Mouse (Mus musculus) brain, embryonic 14.5 days (tissue): ENCODE data around the gene Gm5447. TPM values are rescaled to one million over a fixed set of nuclear protein-coding genes. Genes with fewer than 3 reads are reported as not detected.

Experiments used
- DNase-seq: peaks from one replicate; pipeline ENCODE4 v3.0.0-alpha.2; 2011; ENCODE audit warnings: low read depth
- CTCF ChIP-seq: fragments of 200-500 bp; IDR thresholded peaks from 2 replicates; pipeline ENCODE4 v1.5.1; 2012; ENCODE audit warnings: inconsistent platforms, mild to moderate bottlenecking, moderate library complexity, borderline replicate concordance; ENCODE audit not compliant: insufficient read depth, insufficient read length; ENCODE audit errors: extremely low read depth
- POLR2A ChIP-seq: fragments of 200-500 bp; IDR thresholded peaks from 2 replicates; pipeline ENCODE4 v1.6.1; 2012; ENCODE audit warnings: mild to moderate bottlenecking, inconsistent platforms, borderline replicate concordance; ENCODE audit not compliant: poor library complexity, insufficient read depth, insufficient read length, severe bottlenecking; ENCODE audit errors: extremely low read depth
- polyA plus RNA-seq: library from polyadenylated mRNA; depleted of rRNA; stranded (reverse); fragments of >200 nt; gene quantifications from 2 replicates; pipeline ENCODE4 v1.2.3, GENCODE M21; 2012; rRNA removed

The Gm5447 gene
- 0.06 and 0.07 TPM in 2 replicates for polyA plus RNA-seq

DNA sequence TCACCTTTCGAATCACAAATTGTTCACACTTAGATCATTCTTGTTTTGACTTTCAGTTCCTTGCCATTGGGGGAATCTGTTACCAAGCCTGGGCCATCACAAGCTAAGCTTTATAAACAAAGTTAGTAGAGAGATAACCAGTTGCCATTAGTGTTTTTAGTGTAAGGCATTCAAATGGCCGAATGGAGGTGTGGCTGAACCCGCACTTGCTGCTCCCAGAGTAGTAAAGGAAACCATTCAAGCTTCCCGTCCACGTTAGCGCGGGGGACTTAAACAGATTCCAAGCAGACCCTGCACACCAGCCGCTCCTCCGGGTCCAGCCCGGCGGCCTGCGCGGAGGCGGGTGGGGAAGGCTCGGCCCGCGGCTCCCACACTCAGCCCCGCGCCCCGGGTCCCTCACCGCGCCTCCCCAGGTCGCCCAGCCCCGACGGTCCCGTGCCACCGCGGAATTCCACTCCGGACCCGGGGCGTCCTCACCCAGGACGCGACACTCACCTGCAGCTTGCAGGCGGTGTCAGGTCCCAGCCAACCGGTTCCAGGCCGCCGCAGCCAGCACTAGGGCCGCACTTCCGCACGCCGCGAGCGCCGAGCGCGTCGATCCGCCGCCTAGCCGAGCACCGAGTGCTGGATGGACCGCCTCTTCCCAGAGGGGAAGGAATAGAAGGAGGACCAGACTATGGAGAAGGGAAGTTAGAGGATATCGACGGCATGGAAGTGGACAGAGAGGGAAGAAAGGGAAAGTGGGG is at the start of gene Gm5447, which contains the start of gene Exoc2:
Gene Gm5447 (plus strand): TSS at position 704 of the 746 bp plus-strand sequence.
Gene Exoc2 (minus strand): TSS at position 593 of the 746 bp plus-strand sequence.
- peak; percentile 74 for TF ChIP-seq POLR2A
- TF ChIP-seq CTCF = no peak
- DNase-seq = peak; percentile 96

DNA sequence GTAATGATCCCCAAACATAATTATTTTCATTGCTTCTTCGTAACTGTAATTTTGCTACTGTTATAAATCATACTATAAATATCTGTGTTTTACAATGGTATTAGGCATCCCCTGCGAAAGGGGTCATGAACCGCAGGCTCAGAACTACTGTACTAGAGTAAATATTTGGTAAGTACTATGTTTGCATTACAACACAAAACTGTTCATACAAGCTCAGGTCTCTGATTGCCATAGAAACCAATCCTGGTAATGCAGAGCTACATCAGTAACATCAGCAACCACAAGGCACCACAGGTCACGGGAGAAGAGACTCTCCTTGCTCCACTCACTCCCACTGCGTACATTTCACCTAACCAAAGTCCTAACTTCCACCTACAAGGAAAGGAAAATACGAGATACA is 49.7 kb upstream of the Gm5447 start:
- TF ChIP-seq POLR2A (no peak), CTCF (no peak)
- no peak for DNase-seq

DNA sequence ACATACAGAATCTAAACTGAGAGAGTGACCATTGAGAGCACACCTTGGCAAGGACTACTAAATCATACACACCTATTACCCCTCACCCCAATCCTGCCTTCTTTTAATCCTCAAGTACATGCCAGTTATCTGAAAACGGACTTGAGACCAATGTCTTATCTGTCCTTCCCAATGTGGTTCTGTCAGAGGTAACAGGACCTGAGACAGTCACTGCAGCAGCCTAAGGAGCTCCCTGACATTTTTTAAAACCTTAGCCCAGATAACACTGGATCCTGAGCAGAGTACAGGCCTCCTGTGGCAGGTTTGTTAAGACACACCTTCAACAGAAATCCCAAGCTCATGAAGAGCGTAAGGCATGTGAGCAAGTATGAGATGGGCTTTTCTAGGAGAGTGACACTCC is 44.9 kb upstream of the Gm5447 start:
- no peak for DNase-seq
- no peak for TF ChIP-seq POLR2A
- TF ChIP-seq CTCF = no peak

DNA sequence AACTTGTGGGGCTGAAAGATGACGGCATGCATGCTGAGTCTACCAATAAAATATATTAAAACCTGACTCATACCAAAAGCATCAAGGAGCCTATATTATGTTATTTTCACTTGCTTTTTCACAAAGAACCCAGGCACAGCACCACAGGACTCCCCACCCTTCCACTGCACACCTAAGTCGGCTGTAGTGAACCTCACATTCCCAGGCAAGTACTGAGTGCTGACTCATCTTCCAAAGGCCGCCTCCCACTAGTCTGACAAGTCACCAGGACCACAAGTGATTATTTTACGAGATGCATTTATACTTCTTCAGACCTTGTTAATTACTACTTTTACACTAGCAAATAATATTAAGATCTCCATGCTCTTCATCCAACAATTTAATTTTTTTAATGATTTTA is 42.4 kb upstream of the Gm5447 start:
- no peak for DNase-seq

DNA sequence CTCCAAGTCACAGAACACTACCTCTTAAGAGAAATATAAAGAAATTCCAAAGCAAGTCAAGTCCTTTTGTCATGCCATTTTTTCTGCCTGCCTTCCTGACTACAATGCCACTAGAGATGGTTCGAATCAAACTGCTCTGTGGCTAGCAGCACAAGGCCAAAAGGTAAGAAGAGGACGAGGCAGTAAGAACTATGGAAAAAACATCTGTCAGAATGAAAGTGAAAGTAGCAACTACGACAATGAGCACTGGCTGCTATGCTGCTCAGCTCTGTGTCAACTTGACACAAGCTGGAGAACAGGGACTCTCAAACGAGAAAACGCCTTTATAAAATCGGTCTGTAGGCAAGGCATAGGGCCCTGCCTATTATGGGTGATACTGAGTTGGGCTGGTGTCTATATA is 41.0 kb upstream of the Gm5447 start:
- TF ChIP-seq CTCF (no peak), POLR2A (no peak)
- no peak for DNase-seq

More for the DNA sequence above, 42.4 kb upstream of the Gm5447 start:
- TF ChIP-seq POLR2A (no peak), CTCF (no peak)

DNA sequence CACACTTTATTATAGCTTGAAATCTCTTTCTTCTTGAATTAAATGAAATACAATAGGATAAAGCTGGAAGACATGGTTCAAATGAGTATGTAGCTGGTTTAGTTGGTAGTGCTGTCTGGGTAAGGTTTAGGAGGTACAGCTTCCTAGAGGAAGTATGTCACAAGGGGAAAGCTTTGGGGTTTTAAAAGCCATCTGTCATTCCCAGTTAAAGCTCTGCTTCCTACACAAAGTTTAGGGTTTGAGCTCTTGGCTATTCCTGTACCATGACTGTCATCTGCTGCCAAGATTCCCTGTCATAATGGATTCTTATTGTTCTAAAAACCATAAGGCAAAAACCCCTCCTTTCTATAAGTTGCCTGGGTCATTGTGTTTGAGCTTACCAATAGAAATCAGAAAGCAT is 28.2 kb upstream of the Gm5447 start:
- TF ChIP-seq POLR2A = no peak
- TF ChIP-seq CTCF = no peak
- no peak for DNase-seq

DNA sequence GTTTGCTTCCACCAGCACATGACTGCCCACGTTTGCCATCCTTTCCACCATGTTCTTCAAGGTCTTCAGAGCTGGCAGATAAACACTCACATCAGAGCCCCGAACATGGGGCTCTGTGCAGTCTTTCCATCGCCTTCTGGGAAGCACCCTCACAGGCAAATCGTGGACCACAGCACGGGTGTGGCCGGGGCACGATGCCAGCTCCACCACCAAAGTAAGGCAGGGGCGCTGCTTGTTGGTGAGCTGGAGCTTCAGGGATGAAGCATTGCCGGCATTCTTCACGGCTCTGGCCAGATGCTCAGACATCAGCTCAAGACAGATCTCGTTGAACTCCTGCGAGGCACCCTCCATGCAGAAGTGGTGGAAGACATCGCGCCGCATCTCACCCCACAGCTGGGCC is 26.9 kb upstream of the Gm5447 start:
- TF ChIP-seq POLR2A (no peak), CTCF (no peak)
- no peak for DNase-seq

DNA sequence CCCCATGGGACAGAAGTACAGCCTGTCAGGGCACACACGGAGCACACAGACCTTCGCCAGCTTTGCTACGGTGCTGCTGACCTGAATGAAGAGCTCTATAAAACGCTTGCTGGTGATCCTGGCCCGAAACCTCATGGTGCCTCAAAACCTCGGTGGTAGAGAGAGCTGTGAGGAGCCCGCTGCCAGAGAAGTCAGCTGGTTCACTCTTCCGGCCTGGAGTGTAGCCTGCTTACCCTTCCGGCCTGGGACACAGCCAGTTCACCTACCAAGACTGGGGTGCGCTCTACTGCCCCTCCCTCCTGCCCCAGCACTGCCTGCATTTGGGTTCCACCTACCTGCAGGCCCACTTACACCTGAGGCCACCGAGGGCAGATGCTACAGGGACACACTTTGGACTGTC is 26.5 kb upstream of the Gm5447 start, which contains the start of gene Hus1b:
Gene Hus1b (minus strand): TSS at position 220 of the 400 bp plus-strand sequence.
- no peak for DNase-seq
- TF ChIP-seq CTCF (no peak), POLR2A (no peak)

DNA sequence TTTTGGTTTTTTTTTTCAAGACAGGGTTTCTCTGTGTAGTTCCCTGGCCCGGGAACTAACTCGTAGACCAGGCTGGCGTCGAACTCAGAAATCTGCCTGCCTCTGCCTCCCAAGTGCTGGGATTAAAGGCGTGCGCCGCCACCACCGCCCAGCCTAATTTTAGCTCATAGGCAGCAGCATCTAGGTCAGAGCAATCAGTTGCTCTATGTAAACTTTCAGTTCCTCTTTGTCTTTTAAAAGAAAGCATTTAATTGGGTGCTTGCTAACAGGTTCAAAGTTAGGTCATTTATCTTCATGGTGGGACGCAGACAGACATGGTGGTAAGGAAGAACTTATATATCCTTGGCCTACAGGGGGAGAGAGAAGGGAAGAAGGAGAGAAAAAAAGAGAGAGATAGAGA is 24.8 kb upstream of the Gm5447 start:
- no peak for TF ChIP-seq CTCF
- no peak for TF ChIP-seq POLR2A
- DNase-seq = no peak

DNA sequence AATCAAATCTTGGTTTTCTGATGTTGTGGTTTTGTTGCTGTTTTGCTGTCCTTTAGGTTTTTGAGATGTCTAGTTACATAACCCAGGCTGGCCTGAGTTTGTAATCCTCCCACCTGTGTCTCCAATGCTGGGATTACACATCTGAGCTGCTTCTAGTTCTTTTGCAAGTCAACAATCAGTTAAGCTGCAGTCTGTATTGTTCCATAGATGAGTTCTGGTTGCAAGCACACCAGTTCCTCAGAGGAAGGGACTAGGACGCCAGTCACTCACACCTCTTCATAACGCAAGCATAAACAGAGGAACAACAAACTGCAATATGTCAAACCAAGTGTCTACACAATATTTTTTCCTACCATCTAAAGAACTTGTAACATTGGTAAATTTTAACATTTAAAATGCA is 22.0 kb upstream of the Gm5447 start:
- TF ChIP-seq CTCF (no peak), POLR2A (no peak)
- no peak for DNase-seq

DNA sequence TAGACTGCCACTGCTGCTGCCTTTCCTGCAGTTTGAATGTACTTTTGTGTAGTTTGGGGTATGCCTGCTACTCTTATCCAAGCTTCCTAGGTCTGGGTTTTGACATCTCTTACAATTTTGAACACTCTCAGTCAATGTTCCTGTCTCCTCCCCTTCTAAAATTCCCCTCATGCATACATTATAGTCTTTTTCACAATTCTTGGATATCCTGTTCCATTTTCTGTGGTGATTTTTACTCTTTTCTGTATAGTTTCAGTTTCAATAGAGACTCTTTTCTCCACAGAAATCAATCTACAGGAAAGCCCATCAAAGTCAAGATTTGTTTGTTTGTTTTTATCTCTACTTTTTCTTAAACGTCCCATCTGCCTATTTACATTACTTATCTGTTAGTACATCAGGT is 20.4 kb upstream of the Gm5447 start:
- DNase-seq = no peak
- no peak for TF ChIP-seq CTCF
- TF ChIP-seq POLR2A = no peak

DNA sequence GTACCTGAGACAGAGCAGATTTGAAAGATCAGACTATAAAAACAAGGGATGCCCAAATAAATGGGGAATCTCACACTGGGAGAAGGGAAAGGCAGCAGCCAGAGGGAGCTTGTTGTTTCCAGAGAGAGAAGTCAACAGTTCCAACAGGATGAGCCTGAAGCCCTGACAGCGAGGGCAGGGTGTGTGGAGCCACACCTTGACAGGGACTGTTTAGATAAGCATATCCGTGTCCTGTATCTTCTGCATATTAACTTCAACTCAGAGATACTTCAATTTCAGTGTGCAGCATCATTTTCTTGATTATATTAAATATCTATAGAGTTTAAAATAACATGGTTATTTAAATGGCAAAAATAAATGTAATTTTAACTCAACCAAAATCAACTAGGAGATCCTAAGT is 13.3 kb upstream of the Gm5447 start:
- TF ChIP-seq CTCF (no peak), POLR2A (no peak)
- no peak for DNase-seq
